In genomic region chr7:28301616-28302433, GRCm38 (mm10) we compare ENCODE assay signal across 8 mouse cellular contexts. TPM values are rescaled to one million over a fixed set of nuclear protein-coding genes. Genes with fewer than 3 reads are reported as not detected.
DNase-seq lines count a peak whose midpoint lies in the region; ATAC-seq and TF ChIP-seq lines count a peak whose summit lies in the region.

Dll3 (minus strand) TSS chr7:28302238.

- TF ChIP-seq CTCF in CH12.LX (conservative IDR thresholded peaks at IDR 0.05 in 1 of 2, IDR thresholded peaks at IDR 0.05 in 1 of 2; ENCODE audit: low read depth in 2 of 2, low read length in 2 of 2): peak in 1 of 2 experiments; percentile 68; a peak in 2 of 4 replicates
- peak; percentile 20; the same call in 1 of the 2 replicates for TF ChIP-seq CTCF in spleen, adult 2 months (IDR thresholded peaks at IDR 0.05; ENCODE audit: extremely low read depth, insufficient read depth, insufficient read length, insufficient replicate concordance)

- peaks cover 17 to 31% of the 10 kb centered on the region in 2 experiments for H3K36me3 ChIP-seq in CH12.LX (replicated peaks in 1 of 2; ENCODE audit: control insufficient read depth in 1 of 2, insufficient read depth in 1 of 2, low read length in 1 of 2)
- peaks cover 24% of the 10 kb centered on the region for H3K36me3 ChIP-seq in embryonic facial prominence, embryonic 14.5 days (ENCODE audit: control insufficient read depth, insufficient read depth, low read length)
- peaks cover 11% of the 10 kb centered on the region for H3K36me3 ChIP-seq in spleen, adult 2 months (ENCODE audit: control insufficient read depth, insufficient read depth, low read length)

- TF ChIP-seq EP300 in CH12.LX (IDR thresholded peaks at IDR 0.05; ENCODE audit: low read length): peak; percentile 41; the same call in 1 of the 2 replicates

- in situ Hi-C loops in CH12.LX (cut with MboI; ENCODE audit: low pct_ligation_motif_present, low pct_unique_long_range_greater_than_20kb, low sequenced_read_pairs): no loop called here

- H3K9ac ChIP-seq in CH12.LX (ENCODE audit: insufficient read depth, low read depth): no peak within 1 kb of the TSS
- peak within 1 kb of the TSS; percentile 42 for H3K9ac ChIP-seq in embryonic facial prominence, embryonic 14.5 days (ENCODE audit: low read depth, low read length)

- under 1% methylated on average over 29 of the region's 30 CpGs for WGBS in embryonic facial prominence, embryonic 14.5 days
- 6% methylated on average over 30 of the region's 30 CpGs for WGBS in spleen, adult 2 months

- H3K27me3 ChIP-seq in CH12.LX (replicated peaks): no peaks in the 10 kb centered on the region
- peaks cover 57% of the 10 kb centered on the region for H3K27me3 ChIP-seq in embryonic facial prominence, embryonic 14.5 days (replicated peaks; ENCODE audit: control insufficient read depth, insufficient read depth, low read length)
- peaks cover 8% of the 10 kb centered on the region for H3K27me3 ChIP-seq in spleen, adult 2 months (ENCODE audit: control insufficient read depth, insufficient read depth, low read length)

- no peaks in the 10 kb centered on the region for H3K79me2 ChIP-seq in CH12.LX (replicated peaks; ENCODE audit: control insufficient read depth, extremely low read depth, insufficient read depth, poor library complexity, severe bottlenecking)

- H3K4me2 ChIP-seq in CH12.LX (ENCODE audit: insufficient read depth, low read depth, poor library complexity, severe bottlenecking): peak within 1 kb of the TSS; percentile 54; the same call in 1 of the 2 replicates
- H3K4me2 ChIP-seq in embryonic facial prominence, embryonic 14.5 days (ENCODE audit: low read depth, low read length): peak within 1 kb of the TSS; percentile 56

- no peak for TF ChIP-seq POLR2A in CH12.LX (IDR thresholded peaks at IDR 0.05; ENCODE audit: low read depth, low read length)
- TF ChIP-seq POLR2A in spleen, adult 2 months (IDR thresholded peaks at IDR 0.05; ENCODE audit: low read depth, low read length): no peak

- H3K27ac ChIP-seq in CH12.LX (ENCODE audit: insufficient read depth, low read depth): no peak within 1 kb of the TSS
- H3K27ac ChIP-seq in embryonic facial prominence, embryonic 14.5 days (replicated peaks; ENCODE audit: low read depth, low read length): no peak within 1 kb of the TSS
- no peak within 1 kb of the TSS for H3K27ac ChIP-seq in spleen, adult 2 months (ENCODE audit: insufficient read depth, low read length)

- dilution Hi-C loops in CH12.LX (cut with MboI; ENCODE audit: extremely low pct_ligation_motif_present, extremely low pct_unique_long_range_greater_than_20kb, low sequenced_read_pairs): no loop called here

- peak; percentile 46 for DNase-seq in CH12.LX (ENCODE audit: extremely low read depth)
- DNase-seq in MN1 (ENCODE audit: low spot score): peak; percentile 56
- peak; percentile 58 for DNase-seq in embryonic facial prominence, embryonic 14.5 days (ENCODE audit: low spot score)
- DNase-seq in heart, postnatal 25 days (ENCODE audit: low spot score): peak; percentile 19
- peak; percentile 26 to 45 for DNase-seq in layer of hippocampus, postnatal 25 days (ENCODE audit: extremely low spot score in 1 of 2, low spot score in 1 of 2)
- DNase-seq in spleen, adult 2 months (ENCODE audit: low read depth in 1 of 2, low spot score in 2 of 2): peak in 1 of 2 experiments; percentile 50

- no peak within 1 kb of the TSS for H3K4me3 ChIP-seq in CH12.LX (replicated peaks in 1 of 3; ENCODE audit: low read depth in 2 of 3, low read length in 2 of 3, poor library complexity in 1 of 3)
- peak within 1 kb of the TSS; percentile 30 for H3K4me3 ChIP-seq in embryonic facial prominence, embryonic 14.5 days (ENCODE audit: low read depth, low read length)
- no peak within 1 kb of the TSS for H3K4me3 ChIP-seq in spleen, adult 2 months (ENCODE audit: extremely low read depth, insufficient read depth, insufficient read length)

- peak; percentile 75 for ATAC-seq in embryonic facial prominence, embryonic 14.5 days (ENCODE audit: low read depth)
- ATAC-seq in megakaryocyte, adult 5-6 weeks (ENCODE audit: poor library complexity, severe bottlenecking): peak; percentile 70
- ATAC-seq in activated CD4-positive, CD25-positive, alpha-beta regulatory T cell, adult 4 months: no peak

- intact Hi-C loops in heart, postnatal 25 days (cut with DNase I): loop anchor here (2.0 kb wide), 1 partner anchor 23 kb away; no protein-coding TSS in a partner anchor

- TF ChIP-seq RAD21 in CH12.LX (IDR thresholded peaks at IDR 0.05; ENCODE audit: low read depth, low read length): peak; percentile 53

- no peaks in the 10 kb centered on the region for H3K9me3 ChIP-seq in CH12.LX (replicated peaks; ENCODE audit: low read length)
- H3K9me3 ChIP-seq in embryonic facial prominence, embryonic 14.5 days (ENCODE audit: control insufficient read depth, low read length): no peaks in the 10 kb centered on the region

- H3K4me1 ChIP-seq in CH12.LX (ENCODE audit: control insufficient read depth in 1 of 2, insufficient read depth in 2 of 2): peaks cover 10 to 21% of the 10 kb centered on the region in 2 experiments
- H3K4me1 ChIP-seq in embryonic facial prominence, embryonic 14.5 days (ENCODE audit: control insufficient read depth, insufficient read depth, low read length): no peaks in the 10 kb centered on the region; the same call in 1 of the 2 replicates
- peaks cover 5% of the 10 kb centered on the region; the same call in 1 of the 2 replicates for H3K4me1 ChIP-seq in spleen, adult 2 months (ENCODE audit: control insufficient read depth, insufficient read depth, insufficient read length)

TF ChIP-seq in CH12.LX, 34 proteins besides CTCF, POLR2A, EP300 and RAD21:
- TF ChIP-seq RCOR1 (conservative IDR thresholded peaks at IDR 0.05; ENCODE audit: low read depth, low read length) (no peak), TCF12 (IDR thresholded peaks at IDR 0.05; ENCODE audit: low read depth, low read length) (peak; percentile 78), ETS1 (conservative IDR thresholded peaks at IDR 0.05; ENCODE audit: low read depth, low read length) (peak; percentile 43), SIN3A (IDR thresholded peaks at IDR 0.05; ENCODE audit: low read length) (peak; percentile 61; the same call in 1 of the 2 replicates), MEF2A (IDR thresholded peaks at IDR 0.05; ENCODE audit: borderline replicate concordance, low read depth, low read length) (peak; percentile 39; the same call in 1 of the 2 replicates), MAFK (IDR thresholded peaks at IDR 0.05; ENCODE audit: insufficient replicate concordance, low read length) (no peak), ELF1 (IDR thresholded peaks at IDR 0.05; ENCODE audit: low read depth, low read length) (peak; percentile 37; the same call in 1 of the 2 replicates), PAX5 (IDR thresholded peaks at IDR 0.05; ENCODE audit: low read length) (no peak), IRF4 (IDR thresholded peaks at IDR 0.05; ENCODE audit: low read depth, low read length) (peak; percentile 59), MXI1 (IDR thresholded peaks at IDR 0.05; ENCODE audit: low read depth, low read length) (0 out of 2 replicates have a peak, but pooled peaks have one; percentile 29), MAX (IDR thresholded peaks at IDR 0.05; ENCODE audit: low read length) (peak; percentile 33; the same call in 1 of the 2 replicates), ZNF384 (IDR thresholded peaks at IDR 0.05; ENCODE audit: low read depth, low read length) (no peak), CHD2 (IDR thresholded peaks at IDR 0.05; ENCODE audit: low read length) (peak; percentile 76), POLR2AphosphoS2 (IDR thresholded peaks at IDR 0.05; ENCODE audit: low read depth, low read length) (no peak), NELFE (IDR thresholded peaks at IDR 0.05; ENCODE audit: low read depth, low read length) (no peak), SMC3 (IDR thresholded peaks at IDR 0.05; ENCODE audit: low read depth, low read length) (peak; percentile 53), MAZ (IDR thresholded peaks at IDR 0.05; ENCODE audit: low read depth, low read length) (peak; percentile 65; the same call in 1 of the 2 replicates), BHLHE40 (IDR thresholded peaks at IDR 0.05; ENCODE audit: low read depth, low read length) (peak; percentile 47), NRF1 (IDR thresholded peaks at IDR 0.05; ENCODE audit: low read depth, low read length) (peak; percentile 53; the same call in 1 of the 2 replicates)
TF ChIP-seq in CH12.LX: peak in this region for 13.

RNA-seq across cellular contexts. Expression of gene Dll3, which starts in this region (rescaled TPM):
- 0.21 TPM in 1 of 2 replicates, not detected in the other for total RNA-seq in CH12.LX (2012; rRNA removed)
- 0.11 TPM in 1 of 2 replicates, not detected in the other for total RNA-seq in CH12.LX (2014; rRNA removed)
- polyA plus RNA-seq in CH12.LX (2012; ENCODE audit: insufficient read length, low read depth): 0.29 and 0.44 TPM in 2 replicates
- 0.90 and 2.1 TPM in 2 replicates for polyA plus RNA-seq in embryonic facial prominence, embryonic 14.5 days (2014; fragmentation: Nextera tagmentation; extraction: Ambion mirVana)
- total RNA-seq in heart, postnatal 25 days (2021): not detected
- total RNA-seq in layer of hippocampus, postnatal 25 days (2021): 1 to 10 TPM; 2.5 to 3.0 TPM
- not detected in 2 replicates for total RNA-seq in megakaryocyte, adult 5-6 weeks (2015)
- not detected in 2 replicates for total RNA-seq in megakaryocyte, adult 5-6 weeks (2017)
- not detected in 2 replicates for polyA plus RNA-seq in spleen, adult 2 months (2012; rRNA removed)
- polyA plus RNA-seq in activated CD4-positive, CD25-positive, alpha-beta regulatory T cell, adult 4 months (2017; shearing (Covaris generic)): under 1 TPM in 1 of 2 experiments, not detected in 1; 0.17 TPM

Comparison
In these comparisons a context has a peak if more than half of its experiments do, and no peak if none do; other contexts are left out.
1. Peak in DNase-seq and H3K4me2 ChIP-seq in CH12.LX; RNA of the gene not detected or under 1 TPM.
2. Peak in DNase-seq in heart, postnatal 25 days; RNA of the gene not detected or under 1 TPM.
3. Peak in ATAC-seq in megakaryocyte, adult 5-6 weeks; RNA of the gene not detected or under 1 TPM.